Mouse (Mus musculus): ENCODE results near the gene Adh5.

Adh5 gene

GRCm38 (mm10) chr3:138442612-138443464 lies at the start of gene Adh5:
Gene Adh5, plus strand, starts transcription at chr3:138443093.
- peak; percentile 96 for DNase-seq (ENCODE audit: low spot score)

GRCm38 (mm10) chr3:138404872-138405271 lies 38.0 kb upstream of the Adh5 start:
- DNase-seq (ENCODE audit: low spot score): no peak

- DNase-seq (ENCODE audit: low spot score): peak; percentile 65
Measured at GRCm38 (mm10) chr3:138405341-138405740, 37.6 kb upstream of the Adh5 start.

- DNase-seq (ENCODE audit: low spot score): no peak
Measured at GRCm38 (mm10) chr3:138405840-138406239, 37.1 kb upstream of the Adh5 start.

- no peak for DNase-seq (ENCODE audit: low spot score)
Measured at GRCm38 (mm10) chr3:138407920-138408319, 35.0 kb upstream of the Adh5 start.

- no peak for DNase-seq (ENCODE audit: low spot score)
Measured at GRCm38 (mm10) chr3:138409585-138409984, 33.3 kb upstream of the Adh5 start.

- no peak for DNase-seq (ENCODE audit: low spot score)
Measured at GRCm38 (mm10) chr3:138410211-138410610, 32.7 kb upstream of the Adh5 start.

GRCm38 (mm10) chr3:138415121-138415690 lies 27.7 kb upstream of the Adh5 start, which contains the start of gene Adh4:
Gene Adh4, plus strand, starts transcription at chr3:138415466.
- DNase-seq (ENCODE audit: low spot score): peak; percentile 40

- no peak for DNase-seq (ENCODE audit: low spot score)
Measured at GRCm38 (mm10) chr3:138419369-138419768, 23.5 kb upstream of the Adh5 start.

GRCm38 (mm10) chr3:138420385-138420784 lies 22.5 kb upstream of the Adh5 start:
- no peak for DNase-seq (ENCODE audit: low spot score)

- no peak for DNase-seq (ENCODE audit: low spot score)
Measured at GRCm38 (mm10) chr3:138423664-138424063, 19.2 kb upstream of the Adh5 start.

GRCm38 (mm10) chr3:138424247-138424646 lies 18.6 kb upstream of the Adh5 start:
- no peak for DNase-seq (ENCODE audit: low spot score)

GRCm38 (mm10) chr3:138430360-138430976 lies 12.4 kb upstream of the Adh5 start:
- DNase-seq (ENCODE audit: low spot score): no peak

GRCm38 (mm10) chr3:138431835-138432234 lies 11.1 kb upstream of the Adh5 start:
- peak; percentile 41 for DNase-seq (ENCODE audit: low spot score)

- no peak for DNase-seq (ENCODE audit: low spot score)
Measured at GRCm38 (mm10) chr3:138438716-138439115, 4.2 kb upstream of the Adh5 start.

- no peak for DNase-seq (ENCODE audit: low spot score)
Measured at GRCm38 (mm10) chr3:138442203-138442602, 690 bp upstream of the Adh5 start.

GRCm38 (mm10) chr3:138443465-138443771 lies 525 bp downstream of the Adh5 start:
- DNase-seq (ENCODE audit: low spot score): no peak

- no peak for DNase-seq (ENCODE audit: low spot score)
Measured at GRCm38 (mm10) chr3:138448077-138448860, 5.4 kb downstream of the Adh5 start.

- no peak for DNase-seq (ENCODE audit: low spot score)
Measured at GRCm38 (mm10) chr3:138452169-138452568, 9.3 kb downstream of the Adh5 start.

- DNase-seq (ENCODE audit: low spot score): no peak
Measured at GRCm38 (mm10) chr3:138454234-138454633, 11.3 kb downstream of the Adh5 start.

- DNase-seq (ENCODE audit: low spot score): no peak
Measured at GRCm38 (mm10) chr3:138454711-138455435, 12.0 kb downstream of the Adh5 start.

- no peak for DNase-seq (ENCODE audit: low spot score)
Measured at GRCm38 (mm10) chr3:138458441-138458840, 15.5 kb downstream of the Adh5 start.
